Mouse (Mus musculus) erythroblast, embryonic 14.5 days (primary cell): ENCODE measurements around the gene Hdhd5.

Experiments
- GATA1 ChIP-seq: IDR thresholded peaks from 2 replicates; pipeline ENCODE4 v1.6.1; 2012; ENCODE audit warnings: low read length, inconsistent platforms, mixed read lengths
- TAL1 ChIP-seq: IDR thresholded peaks from 3 replicates; pipeline ENCODE4 v1.6.1; 2012; ENCODE audit warnings: low read length, inconsistent platforms, mixed read lengths

DNA sequence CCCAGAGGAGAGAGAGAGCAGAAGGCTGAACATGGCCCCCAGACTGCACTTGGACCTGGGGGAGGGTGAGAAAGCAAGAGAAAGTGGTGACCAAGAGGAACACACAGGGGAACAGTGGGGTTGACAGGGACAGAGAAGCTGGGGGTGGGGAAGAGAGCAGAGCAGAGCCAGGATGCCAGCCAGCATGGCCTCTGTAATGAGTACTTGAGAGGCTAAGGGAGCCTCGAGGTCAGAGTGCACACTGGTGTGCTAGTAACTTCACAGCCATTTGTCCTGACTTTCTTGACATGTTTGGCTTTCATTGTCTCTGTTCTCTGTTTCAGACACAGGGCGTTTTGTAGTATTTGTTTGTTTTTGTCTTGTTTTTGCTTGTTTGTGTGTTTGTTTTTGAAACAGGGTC lies 10.3 kb upstream of the Hdhd5 start:
- TF ChIP-seq GATA1 (no peak), TAL1 (no peak)
